Mouse (Mus musculus): ENCODE data around the gene Sacs.
A peak's percentile ranks its signal among the peaks of the same experiment; 100 is the strongest.

Sacs gene

DNA sequence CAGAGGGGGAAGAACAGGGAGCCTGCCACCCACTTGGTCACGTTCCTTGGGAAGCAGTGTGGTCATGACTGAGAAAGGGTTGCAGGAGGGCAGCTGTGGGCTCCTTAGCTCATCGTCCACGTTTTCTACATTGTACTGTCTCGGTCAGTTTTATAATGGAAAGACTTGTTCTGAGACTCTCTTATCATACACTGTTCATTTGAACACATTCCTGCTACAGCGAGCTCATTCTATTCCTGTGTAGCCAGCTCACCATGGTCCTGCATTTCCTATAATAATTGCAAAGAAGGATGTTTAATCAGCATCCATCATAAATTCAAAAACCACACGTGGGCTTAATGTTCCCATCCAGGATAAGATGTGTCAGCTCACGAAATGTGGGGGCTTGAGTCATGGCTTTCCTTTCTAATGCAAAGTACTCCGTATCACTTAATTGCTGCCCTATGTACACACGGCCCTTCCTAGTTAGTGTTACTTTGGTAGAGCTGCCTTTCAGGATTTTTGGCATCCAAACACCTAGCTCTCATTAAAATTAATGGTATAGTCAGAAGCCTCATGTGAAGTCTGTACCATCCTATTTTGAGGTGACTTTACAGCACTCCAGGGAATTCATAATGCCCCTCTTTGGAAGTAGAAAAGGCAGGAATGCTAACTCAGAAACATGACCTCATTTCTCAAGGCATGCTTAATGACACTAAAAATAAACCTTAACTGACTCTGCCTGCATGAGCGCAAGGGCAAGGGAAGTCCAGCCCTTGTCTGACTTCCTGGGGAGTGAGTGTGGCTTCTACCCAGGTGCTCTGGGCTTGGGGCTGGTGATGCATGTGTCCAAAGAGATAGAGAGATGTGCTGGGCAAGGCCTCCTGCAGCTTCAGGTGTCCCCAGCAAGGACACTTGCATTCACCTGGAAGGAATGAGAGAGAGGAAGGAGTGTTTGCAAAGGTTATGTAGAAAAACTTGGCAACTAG, 23.4 kb downstream of the Sacs start:
- DNase-seq, result no peak

DNA sequence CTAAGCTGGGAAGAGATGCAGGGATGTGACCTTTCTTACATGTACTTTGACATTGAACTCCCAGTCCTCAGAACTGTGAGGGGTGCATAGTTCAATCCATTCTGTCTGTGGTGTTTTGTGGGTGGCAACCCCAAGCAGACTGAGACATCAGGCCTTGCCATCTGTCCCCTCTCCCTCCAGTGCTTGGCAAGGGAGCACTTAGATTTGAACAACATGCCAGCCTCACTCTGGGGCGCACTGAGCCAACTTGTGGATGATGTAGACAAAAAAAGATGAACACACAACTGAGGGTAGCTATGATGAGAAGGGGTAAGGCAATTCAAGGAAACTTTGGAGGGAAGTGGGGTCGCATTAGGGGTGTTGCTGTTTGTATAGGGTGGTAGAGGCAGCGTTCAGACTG, 26.2 kb downstream of the Sacs start:
- DNase-seq, result peak; percentile 68

DNA sequence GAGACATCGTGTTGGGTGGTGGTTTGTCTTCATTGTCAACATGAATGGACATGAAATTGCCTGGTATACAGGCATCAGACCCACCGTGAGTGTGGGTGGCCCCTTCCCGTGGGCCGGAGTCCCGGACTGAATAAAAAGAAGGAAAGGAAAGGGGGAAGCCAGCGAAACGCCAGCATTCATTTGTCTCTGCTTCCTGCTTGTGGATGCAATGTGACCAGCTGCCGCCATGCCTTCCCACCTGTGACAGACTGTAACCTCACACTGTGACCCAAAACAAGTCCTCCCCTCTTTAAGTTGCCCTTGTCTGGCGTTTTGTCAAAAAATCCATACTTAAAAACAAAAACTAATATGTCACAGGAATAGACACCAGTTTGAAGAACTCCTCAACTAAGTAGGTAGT, 27.7 kb downstream of the Sacs start:
- DNase-seq, result no peak

DNA sequence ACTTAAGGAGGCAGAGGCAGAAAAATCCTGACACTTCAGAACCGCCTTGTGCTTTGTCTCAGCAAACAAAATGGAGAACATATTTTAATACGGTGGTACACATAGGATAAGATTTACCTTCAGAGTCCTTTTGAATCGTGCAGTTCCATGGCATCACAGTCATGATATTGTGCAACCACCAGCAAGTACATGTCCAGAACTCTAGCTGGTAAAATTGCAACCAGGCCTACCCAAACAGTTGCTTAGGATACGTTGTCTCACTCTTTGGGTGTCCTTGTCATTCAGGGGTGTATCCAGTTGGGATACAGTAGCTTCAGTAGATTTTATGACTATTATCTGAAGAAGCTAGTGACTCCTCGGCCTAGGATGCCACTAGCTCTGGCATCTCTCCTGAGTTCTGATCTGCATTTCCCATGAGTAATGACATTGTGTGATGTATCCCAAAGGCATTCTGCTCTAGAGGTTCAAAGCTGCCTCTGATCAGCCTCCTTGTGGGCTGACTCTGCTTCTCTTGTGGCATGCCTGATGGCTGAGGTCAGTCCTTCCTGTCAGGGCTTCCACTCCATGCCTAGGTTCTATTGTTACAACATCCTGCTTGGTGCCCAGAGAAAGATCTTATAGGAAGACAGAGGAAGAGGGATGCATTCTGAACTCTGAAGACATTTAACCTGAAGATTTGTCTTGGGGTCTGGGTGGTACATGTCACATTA, 33.2 kb downstream of the Sacs start:
- DNase-seq, result no peak

DNA sequence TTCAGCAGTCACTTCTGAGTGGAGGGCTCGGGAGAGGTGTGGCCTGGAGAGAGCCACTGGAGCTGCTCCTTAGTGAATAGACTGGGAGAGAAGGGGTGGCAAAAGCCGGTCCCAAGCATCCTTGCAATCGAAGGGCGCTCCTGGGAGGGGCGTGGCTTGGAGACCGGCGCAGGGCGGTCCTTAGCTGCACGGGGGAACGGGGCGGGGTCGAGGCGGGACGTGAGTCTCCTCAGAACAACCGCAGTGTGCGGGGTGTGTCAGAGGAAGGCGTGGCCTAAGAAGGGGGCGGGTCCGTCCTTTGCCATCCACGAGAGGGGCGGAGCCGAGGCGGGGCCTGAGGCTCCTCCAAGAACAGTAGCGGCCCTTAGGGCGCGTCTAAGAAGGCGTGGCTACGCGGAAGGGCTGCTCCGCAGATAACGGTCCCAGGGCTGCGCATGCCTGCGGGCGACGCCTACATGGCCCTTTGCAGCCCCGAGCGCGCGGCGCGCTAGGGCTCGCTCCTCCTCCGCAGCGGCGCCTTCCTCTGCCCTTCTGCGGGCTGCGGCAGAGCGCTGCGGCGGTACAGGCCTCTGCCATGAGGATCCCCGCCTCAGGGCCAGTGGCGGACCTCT, 34.4 kb downstream of the Sacs start:
- peak; percentile 99 for DNase-seq

DNA sequence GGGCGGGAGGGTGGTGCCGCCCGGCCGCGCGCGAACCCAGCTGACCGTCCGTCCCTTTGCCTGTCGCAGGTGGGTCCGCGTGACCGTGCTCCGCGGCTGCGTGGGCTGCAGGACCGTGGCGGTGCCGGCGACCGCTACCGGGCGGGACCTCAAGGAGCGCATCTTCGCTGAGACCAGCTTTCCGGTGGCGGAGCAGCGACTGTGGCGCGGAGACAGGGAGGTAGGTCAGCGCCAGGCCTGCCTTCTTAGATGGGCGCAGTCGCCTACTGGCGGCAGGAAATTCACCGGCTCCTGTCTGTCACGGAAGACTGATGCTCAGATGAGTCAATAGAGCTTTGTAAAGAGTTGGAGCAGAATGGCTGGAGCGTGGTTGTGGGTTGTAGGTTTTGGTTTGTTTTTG, 35.0 kb downstream of the Sacs start:
- DNase-seq, result peak; percentile 51

DNA sequence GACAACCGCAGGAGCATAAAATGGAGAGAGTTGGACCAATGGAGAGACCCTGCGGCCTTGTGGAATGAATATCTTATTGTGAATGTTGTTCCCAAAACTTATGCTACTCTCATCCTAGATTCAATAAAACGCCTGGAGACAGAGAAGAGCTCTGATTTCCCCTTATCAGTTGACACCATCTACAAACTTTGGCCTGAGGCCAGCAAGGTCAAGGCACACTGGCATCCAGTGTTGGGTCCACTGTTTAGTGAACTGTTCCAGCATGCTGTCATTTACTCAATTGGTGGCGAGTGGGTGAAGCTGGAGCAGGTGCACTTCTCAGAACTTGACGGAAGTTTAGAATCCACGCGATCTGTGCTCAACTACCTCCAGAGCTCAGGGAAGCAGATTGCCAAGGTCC, 53.6 kb downstream of the Sacs start:
- DNase-seq, result no peak

DNA sequence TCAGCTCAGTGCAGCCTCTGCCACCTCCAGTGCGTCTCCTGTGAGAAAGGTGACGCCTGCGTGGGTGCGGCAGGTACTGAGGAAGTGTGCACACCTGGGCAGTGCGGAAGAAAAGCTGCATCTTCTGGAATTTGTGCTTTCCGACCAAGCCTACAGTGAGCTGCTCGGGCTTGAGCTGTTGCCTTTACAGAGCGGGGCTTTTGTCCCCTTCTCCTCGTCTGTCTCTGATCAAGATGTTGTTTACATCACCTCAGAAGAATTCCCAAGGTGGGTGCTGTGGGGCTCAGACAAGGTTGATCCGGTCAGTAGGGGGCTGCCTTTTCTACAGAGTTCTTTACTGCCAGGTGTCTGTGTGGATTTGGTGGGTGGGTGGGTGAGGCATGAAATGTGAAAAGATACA, 54.1 kb downstream of the Sacs start:
- no peak for DNase-seq

DNA sequence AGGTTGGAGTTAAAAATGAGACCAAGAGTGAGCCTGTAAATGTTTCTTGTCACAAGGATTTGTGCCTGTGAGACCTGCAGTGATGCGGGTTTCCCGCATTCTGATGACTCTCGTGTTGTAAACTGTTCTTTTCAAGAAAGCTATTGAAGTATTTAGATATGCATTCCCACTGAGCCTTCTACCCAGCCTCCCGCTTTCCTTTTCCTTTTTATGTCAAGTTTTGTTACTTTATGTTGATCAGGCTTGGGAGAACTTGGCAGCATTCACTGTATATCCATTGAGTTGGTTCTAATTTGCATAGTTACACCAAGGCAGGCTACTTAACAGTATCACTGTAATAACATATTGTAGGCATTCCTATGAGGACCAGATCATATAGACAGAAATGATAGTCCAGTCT, 56.2 kb downstream of the Sacs start:
- DNase-seq, result no peak

DNA sequence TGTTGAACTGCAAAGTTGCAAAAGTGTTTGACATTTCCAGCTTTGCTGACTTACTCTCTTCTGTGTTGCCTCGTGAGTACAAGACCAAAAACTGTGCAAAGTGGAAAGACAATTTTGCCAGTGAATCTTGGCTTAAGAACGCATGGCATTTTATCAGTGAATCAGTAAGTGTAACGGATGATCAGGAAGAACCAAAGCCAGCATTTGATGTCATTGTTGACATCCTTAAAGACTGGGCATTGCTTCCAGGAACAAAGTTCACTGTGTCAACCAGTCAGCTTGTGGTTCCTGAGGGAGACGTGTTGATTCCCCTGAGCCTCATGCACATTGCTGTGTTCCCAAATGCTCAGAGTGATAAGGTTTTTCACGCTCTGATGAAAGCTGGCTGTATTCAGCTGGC, 71.9 kb downstream of the Sacs start:
- no peak for DNase-seq

DNA sequence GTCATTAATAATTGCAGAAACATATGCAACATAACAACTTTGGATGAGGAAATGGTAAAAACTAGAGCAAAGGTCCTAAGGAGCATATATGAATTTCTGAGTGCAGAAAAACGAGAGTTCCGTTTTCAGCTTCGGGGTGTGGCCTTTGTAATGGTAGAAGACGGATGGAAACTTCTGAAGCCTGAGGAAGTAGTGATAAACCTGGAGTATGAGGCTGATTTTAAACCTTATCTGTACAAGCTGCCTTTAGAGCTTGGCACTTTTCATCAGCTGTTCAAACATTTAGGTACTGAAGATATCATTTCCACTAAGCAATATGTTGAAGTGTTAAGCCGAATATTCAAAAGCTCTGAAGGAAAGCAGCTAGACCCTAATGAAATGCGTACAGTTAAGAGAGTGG, 73.5 kb downstream of the Sacs start:
- no peak for DNase-seq

DNA sequence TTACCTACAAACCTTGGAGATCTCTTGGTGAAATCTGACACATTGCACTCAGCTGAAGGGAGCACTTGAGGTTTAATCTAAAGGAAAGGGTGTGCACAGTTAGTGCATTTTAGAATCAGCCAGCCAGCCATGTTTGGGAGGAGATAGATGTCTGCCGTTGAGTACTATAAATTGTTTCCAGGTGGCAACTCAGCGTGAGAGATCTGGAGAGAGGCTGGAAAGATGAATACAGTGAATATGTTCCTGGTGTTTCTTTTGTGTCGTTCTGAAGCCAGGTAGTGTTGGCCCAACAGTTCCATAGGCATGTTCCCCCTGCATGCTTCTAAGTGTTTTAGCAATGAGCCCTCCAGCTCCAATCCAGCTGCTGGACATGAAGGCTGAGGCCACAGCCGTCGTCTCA, 82.9 kb downstream of the Sacs start:
- no peak for DNase-seq

DNA sequence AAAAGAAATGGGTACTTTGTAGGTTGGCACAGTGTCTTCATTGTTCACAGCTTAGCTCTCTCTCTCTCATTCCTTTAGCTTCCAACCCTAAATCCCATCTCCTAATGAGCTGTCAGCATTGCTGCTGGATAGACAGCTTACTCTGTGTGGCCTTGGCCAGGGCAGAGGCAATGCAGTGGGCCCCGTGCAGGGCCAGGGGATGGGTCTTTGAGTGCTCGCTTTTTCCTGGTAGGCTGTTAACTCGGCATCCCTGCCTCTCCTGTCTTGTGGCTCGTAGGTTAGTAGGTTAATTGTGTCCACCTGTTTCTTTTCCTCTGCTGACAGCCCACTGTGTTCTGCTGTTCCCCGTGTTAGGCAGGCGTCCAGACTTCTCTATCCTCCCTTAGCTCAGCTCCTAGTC, 84.2 kb downstream of the Sacs start:
- no peak for DNase-seq

DNA sequence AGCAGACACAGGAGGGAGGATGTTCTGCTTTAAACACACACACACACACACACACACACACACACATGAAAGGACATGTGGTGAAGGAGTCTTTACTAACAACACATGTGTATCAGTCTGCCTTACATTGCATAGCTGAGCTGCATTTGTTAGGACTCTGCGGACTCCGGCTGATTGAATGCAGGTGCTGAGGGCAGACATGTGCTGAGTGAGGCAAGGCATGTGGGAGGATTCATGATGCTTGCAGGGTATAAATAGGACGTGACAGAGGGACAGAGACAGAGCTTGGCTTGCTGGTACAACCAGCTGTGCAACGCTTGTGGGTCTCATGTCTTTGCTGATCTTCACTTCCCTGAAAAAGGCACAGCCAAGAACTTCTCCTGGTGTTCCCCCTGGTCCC, 85.5 kb downstream of the Sacs start:
- peak; percentile 30 for DNase-seq

DNA sequence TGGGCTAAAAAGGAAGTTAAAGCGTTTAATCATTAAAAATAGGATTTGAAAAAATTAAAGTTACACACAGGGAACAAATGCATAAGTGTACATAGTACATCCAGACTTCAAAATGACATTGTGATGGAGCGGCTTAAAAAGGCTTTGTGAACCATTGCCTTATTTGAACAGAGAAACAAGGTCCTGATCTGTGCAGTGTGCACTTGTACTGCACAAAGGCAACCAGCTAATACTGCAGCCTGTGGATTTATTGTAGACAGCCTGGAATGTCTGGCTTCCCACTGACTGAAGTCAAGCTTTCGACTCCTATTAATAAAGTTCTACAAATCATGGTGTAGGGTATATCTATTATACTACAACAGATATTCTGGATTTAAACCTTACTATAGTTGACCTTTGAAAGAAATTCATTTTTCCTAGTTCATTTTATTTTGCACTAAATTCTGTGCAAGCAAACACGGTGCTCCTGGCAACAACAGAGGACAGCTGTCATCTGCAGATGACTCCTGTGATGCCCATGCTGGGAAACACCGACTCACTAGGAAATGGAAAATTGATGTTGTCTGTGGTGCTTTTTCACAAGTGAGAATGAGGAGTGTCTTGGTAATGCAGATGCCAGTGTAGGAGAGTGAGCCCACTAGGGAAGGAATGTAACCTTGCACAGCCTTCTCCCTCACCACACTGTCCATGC, 86.3 kb downstream of the Sacs start:
- peak; percentile 27 for DNase-seq

DNA sequence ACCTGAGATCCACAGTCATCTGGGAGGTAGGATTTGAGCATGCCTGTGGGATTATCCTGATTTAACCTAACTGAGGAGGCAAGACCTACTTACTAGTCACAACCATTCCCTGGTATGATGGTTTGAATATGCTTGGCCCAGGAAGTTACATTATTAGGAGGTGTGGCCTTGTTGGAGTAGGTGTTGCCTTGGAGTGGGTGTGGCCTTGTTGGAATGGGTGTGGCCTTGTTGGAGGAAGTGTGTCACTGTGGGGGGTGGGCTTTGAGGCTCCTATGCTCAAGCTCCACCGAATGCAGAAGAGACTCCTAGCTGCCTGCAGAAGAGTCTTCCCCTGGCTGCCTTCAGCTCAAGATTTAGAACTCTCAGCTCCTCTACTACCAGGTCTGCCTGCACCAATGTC, 87.9 kb downstream of the Sacs start:
- DNase-seq, result no peak

DNA sequence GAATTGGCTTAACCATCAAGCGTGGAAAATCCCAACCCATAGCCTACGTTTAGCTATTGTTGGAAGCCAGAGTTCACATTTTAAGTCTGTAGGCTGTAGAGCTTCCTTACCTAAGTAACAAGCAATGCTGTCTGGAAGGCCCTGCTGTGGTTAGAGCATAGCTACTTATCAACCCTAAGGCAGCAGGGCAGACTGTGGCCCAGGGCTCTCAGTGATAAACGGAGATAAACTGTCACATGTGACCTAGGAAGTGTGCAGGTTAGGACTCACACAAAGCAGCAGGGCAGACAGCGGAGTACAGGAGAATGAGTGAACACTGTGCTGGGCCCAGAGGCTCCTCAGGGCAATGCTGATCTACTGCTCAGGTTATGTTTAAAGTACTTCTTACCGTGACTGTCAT, 91.5 kb downstream of the Sacs start:
- no peak for DNase-seq

DNA sequence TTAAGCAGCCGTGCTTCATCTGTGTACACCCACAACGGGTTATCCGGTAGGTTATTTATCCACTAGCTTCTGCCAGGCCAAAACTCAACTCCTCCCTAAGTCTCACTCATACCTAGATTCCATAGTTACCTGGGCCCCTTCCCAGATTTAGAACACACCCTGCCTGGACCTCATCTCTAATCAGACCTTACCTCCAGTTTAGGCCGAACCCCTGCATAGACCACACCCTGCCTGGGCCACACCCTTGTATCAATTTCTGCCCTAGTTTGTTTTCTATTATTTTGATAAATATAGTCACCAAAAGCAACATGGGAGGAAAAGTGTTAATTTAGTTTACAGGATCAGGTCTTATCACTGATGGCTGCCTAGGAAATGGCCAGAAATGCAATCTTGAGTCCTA, 91.9 kb downstream of the Sacs start:
- no peak for DNase-seq

DNA sequence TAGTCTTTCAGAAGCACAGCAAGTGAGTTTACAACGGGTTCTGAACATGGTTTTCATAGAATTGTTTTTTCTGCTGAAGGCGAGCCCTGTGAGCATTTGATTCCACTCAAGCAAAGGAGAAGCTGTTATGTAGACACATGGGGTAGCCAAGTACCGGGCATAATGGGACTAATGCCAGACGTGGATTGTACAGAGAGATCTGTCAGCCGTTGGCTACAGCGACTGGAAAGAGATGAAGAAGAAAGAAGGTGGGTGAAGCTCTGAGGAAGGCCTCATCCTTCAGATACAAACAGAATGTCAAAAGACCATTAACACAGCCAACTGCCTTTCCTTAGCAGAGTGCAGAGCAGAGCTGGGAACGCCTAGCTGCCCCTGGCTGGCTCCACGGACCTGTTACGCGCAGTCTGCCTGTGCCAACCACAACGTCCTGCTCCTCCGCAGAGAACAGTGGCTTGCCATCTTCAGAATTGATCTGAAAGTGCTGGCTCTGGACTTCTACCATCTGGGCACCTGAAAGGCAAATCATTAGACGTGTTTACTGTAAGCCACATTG, 93.8 kb downstream of the Sacs start:
- peak; percentile 47 for DNase-seq

DNA sequence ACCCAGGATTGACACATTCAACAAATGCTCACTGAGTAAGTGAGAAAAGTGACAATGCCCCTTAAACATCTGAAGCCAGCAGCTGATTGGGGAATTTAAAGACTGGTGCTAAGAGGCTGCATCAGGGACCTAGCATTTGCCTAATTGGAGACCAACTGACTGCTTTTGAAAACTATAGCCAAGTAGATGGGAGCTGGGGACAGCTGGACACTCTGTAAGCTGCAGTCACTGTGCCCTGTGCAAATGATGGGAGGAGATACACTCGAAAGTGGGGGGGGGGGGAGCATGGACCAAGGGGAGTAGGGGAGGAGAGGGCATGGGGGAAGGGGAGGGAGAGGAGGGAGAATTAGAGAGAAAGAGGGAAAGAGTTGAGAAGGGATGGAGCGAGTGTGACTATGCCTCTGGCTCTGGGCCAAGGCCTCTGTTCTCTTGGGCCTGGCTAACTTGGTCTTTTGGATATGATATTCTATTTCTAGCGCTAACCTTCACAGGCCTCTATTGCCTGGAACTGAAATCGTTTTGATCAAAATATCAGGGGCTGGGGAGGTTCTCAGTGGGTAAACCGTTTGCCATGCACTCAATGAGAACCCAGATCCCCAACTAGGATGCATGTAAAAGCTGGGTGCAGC, 97.7 kb downstream of the Sacs start:
- DNase-seq, result no peak

DNA sequence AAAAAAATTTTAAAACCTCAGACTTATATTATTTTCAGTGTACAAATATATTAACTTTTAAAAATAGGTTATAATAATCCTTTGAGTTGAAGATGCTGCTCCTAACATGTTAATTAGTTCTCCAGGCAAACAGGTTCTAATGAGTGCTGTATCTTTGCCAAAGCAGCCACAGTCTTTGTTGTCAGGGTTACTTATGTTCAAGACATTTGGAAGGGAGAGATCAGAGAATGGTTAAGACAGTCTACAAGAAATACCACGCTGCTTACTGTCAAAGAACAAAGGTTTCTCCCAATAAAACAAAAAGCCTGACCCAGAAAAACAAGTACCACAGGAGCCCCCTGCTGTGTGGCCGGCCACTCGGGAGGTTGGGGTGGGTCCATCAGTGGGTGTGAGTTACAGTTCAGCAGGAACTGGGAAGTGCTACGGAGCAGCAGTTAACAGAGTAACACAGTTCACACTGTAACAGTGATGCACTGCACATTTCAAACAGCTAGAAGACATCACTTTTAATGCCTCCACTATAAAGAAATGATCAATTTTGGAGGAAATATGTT, 98.9 kb downstream of the Sacs start:
- no peak for DNase-seq

DNA sequence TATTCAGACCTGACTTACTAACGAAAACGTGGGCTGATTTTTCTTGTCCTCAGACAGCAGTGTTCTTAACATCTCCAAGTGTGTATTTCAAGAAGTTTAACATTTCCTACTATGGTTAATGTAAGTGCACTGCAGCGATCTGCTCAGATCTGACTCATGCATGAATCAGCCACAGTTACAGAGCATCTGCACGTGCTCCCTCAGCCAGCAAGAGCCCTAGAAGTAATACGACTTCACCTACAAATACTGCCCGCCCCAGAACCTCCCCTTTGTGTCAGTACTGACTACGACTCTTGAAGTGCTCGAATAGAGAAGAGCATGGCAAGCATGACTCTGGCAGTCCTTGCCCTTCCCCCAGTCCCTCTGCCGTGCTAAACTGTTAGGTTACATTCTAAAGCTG, 100.5 kb downstream of the Sacs start:
- peak; percentile 42 for DNase-seq
